Mouse (Mus musculus) layer of hippocampus, adult 18-20 months (tissue): ENCODE results near the gene Phf23. TPM values are rescaled to one million over a fixed set of nuclear protein-coding genes. Genes with fewer than 3 reads are reported as not detected.

Source experiments
- DNase-seq, 2 experiments: peaks; one replicate each; pipeline ENCODE4 v3.0.0; 2022; ENCODE audit warnings: low spot score in 2 of 2
- total RNA-seq, 2 experiments: library from RNA; stranded (reverse); gene quantifications; 2 replicates each; pipeline ENCODE4 v1.2.3; 2021

Phf23 gene
- total RNA-seq, 2 experiments from 2014 or later: 50.3 TPM

- peak in 1 of 2 experiments; percentile 65 for DNase-seq
Observed at GRCm38 (mm10) chr11:70020022-70020631, 24.6 kb downstream of the Phf23 start.

GRCm38 (mm10) chr11:70020731-70021263 is 25.2 kb downstream of the Phf23 start:
- peak; percentile 65 to 86 for DNase-seq

GRCm38 (mm10) chr11:70021264-70022132 is 25.9 kb downstream of the Phf23 start:
- DNase-seq: peak; percentile 96 to 98

GRCm38 (mm10) chr11:70023481-70024150 is 28.0 kb downstream of the Phf23 start:
- DNase-seq: no peak

- DNase-seq: no peak
Observed at GRCm38 (mm10) chr11:70024151-70024514, 28.6 kb downstream of the Phf23 start.

GRCm38 (mm10) chr11:70026689-70027088 is 31.1 kb downstream of the Phf23 start:
- no peak for DNase-seq

- no peak for DNase-seq
Observed at GRCm38 (mm10) chr11:70027397-70027796, 31.8 kb downstream of the Phf23 start.

- no peak for DNase-seq
Observed at GRCm38 (mm10) chr11:70028401-70029129, 33.0 kb downstream of the Phf23 start.

GRCm38 (mm10) chr11:70029130-70029801 is 33.7 kb downstream of the Phf23 start:
- DNase-seq: peak; percentile 85 to 88

GRCm38 (mm10) chr11:70029829-70030550 is 34.4 kb downstream of the Phf23 start:
- no peak for DNase-seq

GRCm38 (mm10) chr11:70030651-70031320 is 35.2 kb downstream of the Phf23 start:
- DNase-seq: no peak

- DNase-seq: no peak
Observed at GRCm38 (mm10) chr11:70031321-70031670, 35.7 kb downstream of the Phf23 start.

GRCm38 (mm10) chr11:70038174-70038573 is 42.6 kb downstream of the Phf23 start:
- DNase-seq: no peak

GRCm38 (mm10) chr11:70039631-70040030 is 44.1 kb downstream of the Phf23 start:
- DNase-seq: no peak

- no peak for DNase-seq
Observed at GRCm38 (mm10) chr11:70040184-70040583, 44.6 kb downstream of the Phf23 start.

GRCm38 (mm10) chr11:70042309-70043085 is 46.9 kb downstream of the Phf23 start:
- DNase-seq: no peak

GRCm38 (mm10) chr11:70043665-70044064 is 48.1 kb downstream of the Phf23 start:
- DNase-seq: no peak

GRCm38 (mm10) chr11:70045435-70045834 is 49.9 kb downstream of the Phf23 start:
- no peak for DNase-seq

GRCm38 (mm10) chr11:70049366-70049765 is 53.8 kb downstream of the Phf23 start:
- DNase-seq: no peak
